Mouse (Mus musculus) ES-E14 (cell line): ENCODE data around the gene Blvrb. TPM values are rescaled to one million over a fixed set of nuclear protein-coding genes. Genes with fewer than 3 reads are reported as not detected.

Experiments used
- DNase-seq: peaks from one replicate; pipeline ENCODE4 v3.0.0-alpha.2; 2013; ENCODE audit warnings: low read depth, low spot score
- H3K27ac ChIP-seq: 2 replicates; pipeline ENCODE4 v1.5.1; 2012; ENCODE audit warnings: low read depth, mild to moderate bottlenecking, low read length, moderate library complexity, mixed read lengths; ENCODE audit not compliant: poor library complexity, insufficient read depth, severe bottlenecking
- H3K36me3 ChIP-seq: 2 replicates; pipeline ENCODE4 v1.6.1; 2012; ENCODE audit warnings: mild to moderate bottlenecking, low read length, moderate library complexity, mixed read lengths; ENCODE audit not compliant: control insufficient read depth, poor library complexity, insufficient read depth, severe bottlenecking
- H3K4me1 ChIP-seq, 2 experiments: fragments of 150-350 bp in 1 of 2; sonication (generic) in 1 of 2; 2 replicates each; pipeline ENCODE4 v1.6.1; 2012; ENCODE audit warnings: low read length in 2 of 2, mild to moderate bottlenecking in 1 of 2, mixed read lengths in 1 of 2; ENCODE audit not compliant: control insufficient read depth in 2 of 2, insufficient read depth in 2 of 2, poor library complexity in 1 of 2
- H3K4me3 ChIP-seq, 2 experiments: fragments of 150-350 bp in 1 of 2; sonication (generic) in 1 of 2; 2 replicates each; pipeline ENCODE4 v1.5.1; 2012; ENCODE audit warnings: low read length in 2 of 2, low read depth in 1 of 2, mild to moderate bottlenecking in 1 of 2, mixed read lengths in 1 of 2; ENCODE audit not compliant: insufficient read depth in 1 of 2, poor library complexity in 1 of 2, severe bottlenecking in 1 of 2
- H3K9ac ChIP-seq: 2 replicates; pipeline ENCODE4 v1.6.1; 2012; ENCODE audit warnings: low read depth, mild to moderate bottlenecking, low read length, mixed read lengths; ENCODE audit not compliant: poor library complexity, insufficient read depth, severe bottlenecking
- H3K9me3 ChIP-seq: fragments of 150-350 bp; sonication (generic); 2 replicates; pipeline ENCODE4 v1.6.1; 2012; ENCODE audit warnings: low read depth, mild to moderate bottlenecking, low read length; ENCODE audit not compliant: control insufficient read depth, insufficient read depth
- CHD2 ChIP-seq: IDR thresholded peaks from 2 replicates; pipeline ENCODE4 v1.6.1; 2014; ENCODE audit warnings: mild to moderate bottlenecking, low read depth, low read length, inconsistent platforms
- HCFC1 ChIP-seq: IDR thresholded peaks from 2 replicates; pipeline ENCODE4 v1.6.1; 2012; ENCODE audit warnings: low read length, inconsistent platforms, borderline replicate concordance; ENCODE audit not compliant: insufficient read depth
- MAFK ChIP-seq: IDR thresholded peaks from 2 replicates; pipeline ENCODE4 v1.6.1; 2014; ENCODE audit warnings: mild to moderate bottlenecking, low read depth, low read length, inconsistent platforms; ENCODE audit not compliant: insufficient read depth
- ZC3H11A ChIP-seq: IDR thresholded peaks from 2 replicates; pipeline ENCODE4 v1.6.1; 2012; ENCODE audit warnings: low read depth, mild to moderate bottlenecking, inconsistent platforms, low read length, borderline replicate concordance
- ZNF384 ChIP-seq: IDR thresholded peaks from 2 replicates; pipeline ENCODE4 v1.6.1; 2012; ENCODE audit warnings: low read depth, low read length, inconsistent platforms
- in situ Hi-C, 2 experiments: fragments of 600-800 bp; cut with MboI; formaldehyde crosslinking; loops; one replicate each; pipeline ENCODE4 v1.15.1; 2025; ENCODE audit warnings: low sequenced_read_pairs in 2 of 2, inconsistent platforms in 1 of 2; ENCODE audit not compliant: unreplicated experiment in 2 of 2
- total RNA-seq: library from RNA; depleted of rRNA; stranded (reverse); fragments of 300-350 nt; gene quantifications from 2 replicates; pipeline ENCODE4 v1.2.3, GENCODE M21; 2012

Blvrb gene
- total RNA-seq, 1 experiment = 29.6 TPM

GRCm38 (mm10) chr7:27446051-27446450 lies 1.7 kb upstream of the Blvrb start:
- no peaks in the 10 kb centered on the region for H3K36me3 ChIP-seq
- no peak for DNase-seq
- in situ Hi-C loops = no loop called here
- no peaks in the 10 kb centered on the region for H3K9me3 ChIP-seq
- H3K9ac ChIP-seq = peak overlapping the region; percentile 65
- H3K4me1 ChIP-seq = peaks cover 0 to 9% of the 10 kb centered on the region in 2 experiments; a peak in 1 of 4 replicates
- TF ChIP-seq ZNF384 (no peak), MAFK (no peak), CHD2 (no peak), ZC3H11A (no peak), HCFC1 (no peak)
- H3K27ac ChIP-seq = no peak overlapping the region
- H3K4me3 ChIP-seq = peak overlapping the region; percentile 64 to 74

- Histone ChIP-seq H3K9me3 (no peaks in the 10 kb centered on the region), H3K4me3 (peak overlapping the region; percentile 64 to 74; a peak in 3 of 4 replicates), H3K27ac (no peak overlapping the region), H3K4me1 (peaks cover 0 to 9% of the 10 kb centered on the region in 2 experiments; a peak in 1 of 4 replicates), H3K9ac (peak overlapping the region; percentile 65), H3K36me3 (no peaks in the 10 kb centered on the region)
- no peak for DNase-seq
- in situ Hi-C loops = no loop called here
- TF ChIP-seq ZC3H11A (no peak), MAFK (no peak), HCFC1 (no peak), CHD2 (no peak), ZNF384 (no peak)
Observed at GRCm38 (mm10) chr7:27446521-27447418, 1.0 kb upstream of the Blvrb start.

GRCm38 (mm10) chr7:27448421-27449206 lies 836 bp downstream of the Blvrb start:
- no peak for DNase-seq
- peaks cover 0 to 4% of the 10 kb centered on the region in 2 experiments; a peak in 1 of 4 replicates for H3K4me1 ChIP-seq
- no peaks in the 10 kb centered on the region for H3K36me3 ChIP-seq
- peak overlapping the region; percentile 27; the same call in 1 of the 2 replicates for H3K27ac ChIP-seq
- in situ Hi-C loops = no loop called here
- TF ChIP-seq MAFK (no peak), ZNF384 (no peak)
- no peaks in the 10 kb centered on the region for H3K9me3 ChIP-seq
- H3K9ac ChIP-seq = peak overlapping the region; percentile 79; the same call in 1 of the 2 replicates
- H3K4me3 ChIP-seq = peak overlapping the region; percentile 86 to 99

- in situ Hi-C loops = no loop called here
- TF ChIP-seq ZC3H11A = 0 out of 2 replicates have a peak, but pooled peaks have one; percentile 17
- TF ChIP-seq MAFK = peak; percentile 84
- TF ChIP-seq ZNF384 = peak; percentile 97
- no peak for TF ChIP-seq CHD2
- no peak for TF ChIP-seq HCFC1
- Histone ChIP-seq H3K27ac (peak overlapping the region; percentile 27; the same call in 1 of the 2 replicates), H3K9ac (no peak overlapping the region), H3K9me3 (no peaks in the 10 kb centered on the region), H3K4me1 (peaks cover 0 to 4% of the 10 kb centered on the region in 2 experiments; a peak in 1 of 4 replicates), H3K4me3 (no peak overlapping the region), H3K36me3 (no peaks in the 10 kb centered on the region)
- DNase-seq = peak; percentile 85
Observed at GRCm38 (mm10) chr7:27449256-27449862, 1.6 kb downstream of the Blvrb start.
